Mouse (Mus musculus): ENCODE results near the gene Itpr2. TPM values are rescaled to one million over a fixed set of nuclear protein-coding genes. Genes with fewer than 3 reads are reported as not detected.

The Itpr2 gene
- polyA plus RNA-seq, 1 experiment from 2014 or later: 3.9 TPM

DNA sequence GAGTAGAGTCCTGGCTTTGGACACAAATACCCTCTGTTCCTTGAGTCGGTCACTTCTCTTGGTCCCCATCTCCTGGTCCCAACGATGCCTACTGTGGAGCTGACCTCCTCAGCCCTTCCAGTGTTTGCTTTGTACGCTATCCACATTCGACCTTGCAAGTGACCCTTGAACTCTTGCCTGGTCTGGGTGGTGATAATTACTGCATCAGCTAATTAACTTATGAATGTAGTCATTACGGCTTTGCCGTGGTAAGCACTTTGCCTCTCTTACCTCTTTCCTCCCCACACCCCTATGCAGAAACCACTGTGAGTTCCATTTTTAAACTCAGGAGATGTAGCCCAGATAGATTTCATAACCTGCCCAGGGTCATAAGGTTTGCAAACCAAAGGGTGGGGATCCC lies 1.8 kb downstream of the Itpr2 start:
- Histone ChIP-seq H3K27ac (ENCODE audit: low read depth, low read length) (no peak overlapping the region), H3K4me2 (no peak overlapping the region), H3K9me3 (ENCODE audit: control insufficient read depth, low read length) (no peaks in the 10 kb centered on the region), H3K4me3 (ENCODE audit: low read depth, low read length) (no peak overlapping the region), H3K9ac (ENCODE audit: low read length) (no peak overlapping the region), H3K4me1 (ENCODE audit: control insufficient read depth, insufficient read depth, low read length) (no peaks in the 10 kb centered on the region; the same call in 1 of the 2 replicates), H3K27me3 (ENCODE audit: control insufficient read depth, insufficient read depth, low read length) (peaks cover 7% of the 10 kb centered on the region; the same call in 1 of the 2 replicates), H3K36me3 (ENCODE audit: control insufficient read depth, insufficient read depth, low read length) (no peaks in the 10 kb centered on the region)
- no peak for DNase-seq (ENCODE audit: low spot score, missing footprints)
- ATAC-seq (ENCODE audit: low FRiP score): no peak
- WGBS: 81% methylated on average over 6 of the region's 6 CpGs

DNA sequence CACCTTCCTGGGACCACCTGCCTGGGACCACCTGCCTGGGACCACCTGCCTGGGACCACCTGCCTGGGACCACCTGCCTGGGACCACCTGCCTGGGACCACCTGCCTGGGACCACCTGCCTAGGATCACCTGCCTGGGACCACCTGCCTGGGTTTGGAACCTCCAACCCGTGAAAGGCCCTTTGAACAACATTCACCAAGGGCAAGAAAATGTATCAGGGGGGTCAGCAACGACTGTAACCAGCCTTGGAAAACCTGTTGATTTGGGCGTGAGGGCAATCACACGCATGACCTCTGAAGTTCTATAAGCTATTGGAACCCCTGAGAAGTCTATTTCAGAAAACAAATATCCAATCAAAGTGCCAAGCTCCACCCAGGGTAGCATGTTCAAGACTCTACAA lies 2.5 kb downstream of the Itpr2 start:
- ATAC-seq (ENCODE audit: low FRiP score): no peak
- 88% methylated on average over 4 of the region's 4 CpGs for WGBS
- no peaks in the 10 kb centered on the region for H3K9me3 ChIP-seq (ENCODE audit: control insufficient read depth, low read length)
- no peak overlapping the region for H3K4me2 ChIP-seq
- no peaks in the 10 kb centered on the region for H3K36me3 ChIP-seq (ENCODE audit: control insufficient read depth, insufficient read depth, low read length)
- H3K4me1 ChIP-seq (ENCODE audit: control insufficient read depth, insufficient read depth, low read length): no peaks in the 10 kb centered on the region; the same call in 1 of the 2 replicates
- H3K9ac ChIP-seq (ENCODE audit: low read length): no peak overlapping the region
- H3K27me3 ChIP-seq (ENCODE audit: control insufficient read depth, insufficient read depth, low read length): peaks cover 7% of the 10 kb centered on the region; the same call in 1 of the 2 replicates
- DNase-seq (ENCODE audit: low spot score, missing footprints): peak; percentile 81
- H3K27ac ChIP-seq (ENCODE audit: low read depth, low read length): no peak overlapping the region
- H3K4me3 ChIP-seq (ENCODE audit: low read depth, low read length): no peak overlapping the region

DNA sequence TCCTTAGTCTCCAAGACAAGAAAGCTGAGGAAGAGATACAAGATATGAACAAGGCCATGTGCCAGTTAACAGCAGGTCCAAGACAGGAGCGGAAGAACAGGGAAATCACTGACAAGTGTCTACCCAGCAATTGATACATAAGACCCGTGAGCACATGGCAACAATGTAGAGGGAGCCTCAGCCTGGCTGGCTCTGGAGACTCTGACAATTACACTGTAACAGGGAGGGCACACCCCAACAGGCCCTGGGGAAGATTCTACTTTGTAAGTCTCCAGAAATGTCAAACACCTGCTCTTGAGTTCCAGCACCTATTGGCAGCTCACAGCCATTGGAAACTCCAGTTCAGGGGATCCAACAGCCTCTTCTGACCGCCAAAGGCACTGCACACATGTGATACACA lies 3.6 kb downstream of the Itpr2 start:
- ATAC-seq (ENCODE audit: low FRiP score) (no peak), DNase-seq (ENCODE audit: low spot score, missing footprints) (peak; percentile 47)
- Histone ChIP-seq H3K4me1 (ENCODE audit: control insufficient read depth, insufficient read depth, low read length) (no peaks in the 10 kb centered on the region; the same call in 1 of the 2 replicates), H3K9me3 (ENCODE audit: control insufficient read depth, low read length) (no peaks in the 10 kb centered on the region), H3K9ac (ENCODE audit: low read length) (no peak overlapping the region), H3K27ac (ENCODE audit: low read depth, low read length) (no peak overlapping the region), H3K36me3 (ENCODE audit: control insufficient read depth, insufficient read depth, low read length) (no peaks in the 10 kb centered on the region), H3K4me2 (no peak overlapping the region), H3K27me3 (ENCODE audit: control insufficient read depth, insufficient read depth, low read length) (peaks cover 3% of the 10 kb centered on the region; the same call in 1 of the 2 replicates), H3K4me3 (ENCODE audit: low read depth, low read length) (no peak overlapping the region)
- WGBS: 88% methylated on average over 3 of the region's 3 CpGs

DNA sequence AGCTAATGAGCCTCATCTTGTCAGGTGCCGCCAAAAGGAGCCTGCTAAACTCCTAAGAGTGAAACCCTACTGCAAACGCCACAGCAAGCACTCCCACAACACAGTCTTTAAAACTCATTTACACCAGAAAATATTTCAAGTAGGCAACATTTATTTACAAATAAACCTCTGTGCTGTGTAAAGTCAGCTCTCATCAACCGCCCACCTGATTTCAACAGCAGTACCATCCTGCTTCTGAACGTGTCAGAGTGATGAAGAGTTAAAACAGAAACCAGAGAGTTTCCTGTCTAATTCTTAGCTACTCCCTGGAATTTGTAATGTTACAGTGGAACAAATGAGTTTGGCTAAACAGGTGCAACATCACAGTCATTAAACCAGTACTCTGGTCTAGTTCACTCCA lies 4.2 kb downstream of the Itpr2 start:
- Histone ChIP-seq H3K9ac (ENCODE audit: low read length) (no peak overlapping the region), H3K9me3 (ENCODE audit: control insufficient read depth, low read length) (no peaks in the 10 kb centered on the region), H3K4me2 (no peak overlapping the region), H3K27ac (ENCODE audit: low read depth, low read length) (no peak overlapping the region), H3K4me1 (ENCODE audit: control insufficient read depth, insufficient read depth, low read length) (no peaks in the 10 kb centered on the region; the same call in 1 of the 2 replicates), H3K4me3 (ENCODE audit: low read depth, low read length) (no peak overlapping the region), H3K27me3 (ENCODE audit: control insufficient read depth, insufficient read depth, low read length) (peaks cover 3% of the 10 kb centered on the region; the same call in 1 of the 2 replicates), H3K36me3 (ENCODE audit: control insufficient read depth, insufficient read depth, low read length) (no peaks in the 10 kb centered on the region)
- ATAC-seq (ENCODE audit: low FRiP score): no peak
- WGBS: 81% methylated on average over 4 of the region's 4 CpGs
- no peak for DNase-seq (ENCODE audit: low spot score, missing footprints)

DNA sequence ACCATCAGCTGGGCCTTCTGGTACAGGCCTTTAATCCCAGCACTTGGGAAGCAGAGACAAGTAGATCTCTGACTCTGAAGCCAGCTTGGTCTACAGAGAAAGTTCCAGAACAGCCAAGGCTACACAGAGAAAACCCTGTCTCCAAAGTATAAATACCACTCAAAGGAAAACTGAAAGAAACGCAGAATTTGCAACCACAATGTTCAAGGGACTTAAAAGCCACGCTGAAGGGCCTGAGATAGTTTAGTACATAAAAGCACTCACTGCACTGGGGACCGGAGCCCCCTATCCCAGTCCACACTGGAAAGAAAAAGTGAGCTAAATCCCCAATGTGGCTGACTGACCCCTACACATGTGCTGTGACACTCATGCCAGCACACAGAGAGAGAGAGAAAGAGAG lies 4.6 kb downstream of the Itpr2 start:
- no peaks in the 10 kb centered on the region for H3K36me3 ChIP-seq (ENCODE audit: control insufficient read depth, insufficient read depth, low read length)
- no peak overlapping the region for H3K4me2 ChIP-seq
- no peaks in the 10 kb centered on the region for H3K4me1 ChIP-seq (ENCODE audit: control insufficient read depth, insufficient read depth, low read length)
- ATAC-seq (ENCODE audit: low FRiP score) (no peak), DNase-seq (ENCODE audit: low spot score, missing footprints) (no peak)
- H3K9ac ChIP-seq (ENCODE audit: low read length): no peak overlapping the region
- H3K4me3 ChIP-seq (ENCODE audit: low read depth, low read length): no peak overlapping the region
- H3K9me3 ChIP-seq (ENCODE audit: control insufficient read depth, low read length): no peaks in the 10 kb centered on the region
- H3K27me3 ChIP-seq (ENCODE audit: control insufficient read depth, insufficient read depth, low read length): peaks cover 3% of the 10 kb centered on the region; the same call in 1 of the 2 replicates
- H3K27ac ChIP-seq (ENCODE audit: low read depth, low read length): no peak overlapping the region
- WGBS: 84% methylated on average over 3 of the region's 3 CpGs

DNA sequence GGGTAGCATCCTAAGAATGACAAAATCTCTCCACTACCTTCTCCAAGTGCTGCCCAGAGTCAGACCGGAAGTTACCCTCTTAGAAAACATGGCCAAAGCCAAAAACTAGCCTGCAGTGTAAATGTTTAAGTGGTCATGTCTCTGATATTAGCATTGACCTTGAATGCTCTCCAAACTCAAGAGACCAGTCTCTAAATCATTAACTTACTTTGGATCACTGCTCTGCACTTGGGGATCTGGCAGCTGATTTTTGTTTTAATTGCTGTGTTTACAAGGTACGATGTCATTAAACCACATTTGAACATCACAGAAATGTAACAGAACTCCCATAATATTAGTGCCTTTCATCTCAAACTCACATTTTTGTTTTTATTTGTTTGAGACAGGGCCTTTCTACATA lies 10.3 kb downstream of the Itpr2 start:
- H3K9ac ChIP-seq (ENCODE audit: low read length): no peak overlapping the region
- no peak overlapping the region for H3K4me2 ChIP-seq
- no peaks in the 10 kb centered on the region for H3K36me3 ChIP-seq (ENCODE audit: control insufficient read depth, insufficient read depth, low read length)
- no peak for ATAC-seq (ENCODE audit: low FRiP score)
- no peaks in the 10 kb centered on the region for H3K9me3 ChIP-seq (ENCODE audit: control insufficient read depth, low read length)
- no peak overlapping the region for H3K4me3 ChIP-seq (ENCODE audit: low read depth, low read length)
- no peaks in the 10 kb centered on the region for H3K4me1 ChIP-seq (ENCODE audit: control insufficient read depth, insufficient read depth, low read length)
- H3K27me3 ChIP-seq (ENCODE audit: control insufficient read depth, insufficient read depth, low read length): no peaks in the 10 kb centered on the region
- no peak overlapping the region for H3K27ac ChIP-seq (ENCODE audit: low read depth, low read length)
- peak; percentile 23 for DNase-seq (ENCODE audit: low spot score, missing footprints)
- WGBS: 95% methylated on average over 2 of the region's 2 CpGs

DNA sequence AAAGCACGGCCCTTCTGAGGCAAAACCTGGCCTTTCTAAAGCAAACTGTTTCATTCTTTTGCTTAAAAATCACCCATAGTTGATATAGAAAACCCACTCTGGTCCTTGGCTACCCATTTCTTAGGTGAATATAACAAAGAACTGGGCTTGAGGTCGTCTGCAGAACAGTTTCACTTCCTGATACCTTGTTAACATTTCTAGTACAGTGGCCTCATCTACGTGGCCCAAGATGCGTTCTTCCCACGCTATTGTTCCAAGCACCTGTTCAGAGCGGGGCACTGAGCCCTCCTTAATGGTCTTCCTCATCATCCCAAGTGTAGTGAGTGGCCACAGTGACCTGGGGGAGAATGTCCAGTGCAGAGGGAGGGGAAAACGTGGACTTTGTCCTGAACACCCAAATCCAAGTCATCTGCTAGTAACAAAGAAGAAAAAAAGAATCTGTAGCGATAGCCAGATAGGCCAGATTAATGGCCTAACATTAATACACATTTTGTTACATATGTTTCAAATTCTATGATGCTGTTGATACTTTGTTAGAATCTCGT lies 11.5 kb downstream of the Itpr2 start:
- Histone ChIP-seq H3K4me3 (ENCODE audit: low read depth, low read length) (no peak overlapping the region), H3K36me3 (ENCODE audit: control insufficient read depth, insufficient read depth, low read length) (no peaks in the 10 kb centered on the region), H3K4me1 (ENCODE audit: control insufficient read depth, insufficient read depth, low read length) (no peaks in the 10 kb centered on the region), H3K27ac (ENCODE audit: low read depth, low read length) (no peak overlapping the region), H3K9me3 (ENCODE audit: control insufficient read depth, low read length) (no peaks in the 10 kb centered on the region), H3K4me2 (no peak overlapping the region), H3K9ac (ENCODE audit: low read length) (no peak overlapping the region), H3K27me3 (ENCODE audit: control insufficient read depth, insufficient read depth, low read length) (no peaks in the 10 kb centered on the region)
- no peak for ATAC-seq (ENCODE audit: low FRiP score)
- DNase-seq (ENCODE audit: low spot score, missing footprints): peak; percentile 56
- 83% methylated on average over 9 of the region's 9 CpGs for WGBS

DNA sequence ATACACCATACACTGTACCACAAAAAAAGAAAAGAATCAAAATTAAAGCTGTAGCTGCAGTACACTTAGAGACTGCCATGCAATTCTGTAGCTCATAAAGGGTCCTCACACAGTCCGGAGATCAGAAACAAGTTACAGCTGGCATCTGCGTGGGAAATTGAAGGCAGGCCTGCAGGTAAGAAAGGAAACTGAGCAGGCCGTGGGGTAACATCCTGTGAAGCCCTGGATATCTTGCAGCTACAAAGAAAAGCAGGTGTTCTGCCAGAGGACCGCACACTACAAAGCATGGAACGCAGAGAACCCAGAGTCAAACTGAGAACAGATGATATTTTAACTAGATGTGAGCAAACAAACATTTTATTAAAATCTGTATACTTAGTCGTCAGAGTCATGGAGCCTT lies 12.2 kb downstream of the Itpr2 start:
- H3K27me3 ChIP-seq (ENCODE audit: control insufficient read depth, insufficient read depth, low read length): no peaks in the 10 kb centered on the region
- no peak overlapping the region for H3K4me2 ChIP-seq
- WGBS: 90% methylated on average over 6 of the region's 6 CpGs
- no peaks in the 10 kb centered on the region for H3K9me3 ChIP-seq (ENCODE audit: control insufficient read depth, low read length)
- DNase-seq (ENCODE audit: low spot score, missing footprints) (no peak), ATAC-seq (ENCODE audit: low FRiP score) (no peak)
- H3K27ac ChIP-seq (ENCODE audit: low read depth, low read length): no peak overlapping the region
- no peak overlapping the region for H3K4me3 ChIP-seq (ENCODE audit: low read depth, low read length)
- no peaks in the 10 kb centered on the region for H3K36me3 ChIP-seq (ENCODE audit: control insufficient read depth, insufficient read depth, low read length)
- H3K9ac ChIP-seq (ENCODE audit: low read length): no peak overlapping the region
- no peaks in the 10 kb centered on the region for H3K4me1 ChIP-seq (ENCODE audit: control insufficient read depth, insufficient read depth, low read length)

DNA sequence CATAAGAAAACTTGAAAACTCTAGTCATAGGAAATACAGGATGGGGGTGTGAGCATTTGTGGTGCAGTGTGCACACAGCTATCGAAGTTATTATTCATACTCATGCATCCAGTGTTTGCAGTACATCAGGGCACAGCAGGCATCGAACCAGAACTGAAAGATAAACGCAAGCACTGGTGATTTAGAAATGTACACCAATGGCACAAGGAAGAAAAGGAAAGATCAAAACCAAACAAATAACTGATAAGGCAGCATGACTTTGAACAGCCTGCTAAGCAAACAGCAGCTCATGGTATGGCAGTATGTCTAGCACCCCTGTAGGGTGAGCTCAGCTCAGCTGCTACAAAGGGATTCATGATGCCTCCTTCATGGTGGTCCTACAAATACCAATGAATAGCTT lies 13.3 kb downstream of the Itpr2 start:
- Histone ChIP-seq H3K4me2 (no peak overlapping the region), H3K27ac (ENCODE audit: low read depth, low read length) (no peak overlapping the region), H3K9me3 (ENCODE audit: control insufficient read depth, low read length) (no peaks in the 10 kb centered on the region), H3K9ac (ENCODE audit: low read length) (no peak overlapping the region), H3K27me3 (ENCODE audit: control insufficient read depth, insufficient read depth, low read length) (no peaks in the 10 kb centered on the region), H3K4me3 (ENCODE audit: low read depth, low read length) (no peak overlapping the region), H3K4me1 (ENCODE audit: control insufficient read depth, insufficient read depth, low read length) (no peaks in the 10 kb centered on the region), H3K36me3 (ENCODE audit: control insufficient read depth, insufficient read depth, low read length) (no peaks in the 10 kb centered on the region)
- DNase-seq (ENCODE audit: low spot score, missing footprints) (peak; percentile 81), ATAC-seq (ENCODE audit: low FRiP score) (no peak)
- 76% methylated on average over 3 of the region's 3 CpGs for WGBS

Measured in midbrain, embryonic 11.5 days (tissue).